Mouse (Mus musculus) myocyte (in vitro differentiated cells): ENCODE measurements around the gene Dph2.

Experiments used
- E2F4 ChIP-seq: IDR thresholded peaks from one replicate; pipeline ENCODE4 v1.6.1; 2011; ENCODE audit warnings: mild to moderate bottlenecking, control low read depth, moderate library complexity; ENCODE audit not compliant: insufficient read depth
- MAX ChIP-seq: IDR thresholded peaks from one replicate; pipeline ENCODE4 v1.6.1; 2011; ENCODE audit warnings: low read depth, mild to moderate bottlenecking, control low read depth
- MYOD1 ChIP-seq, 3 experiments: IDR thresholded peaks; one replicate each; pipeline ENCODE4 v1.6.1; 2011; ENCODE audit warnings: control low read depth in 2 of 3, low read depth in 2 of 3, mild to moderate bottlenecking in 2 of 3, moderate library complexity in 1 of 3; ENCODE audit not compliant: insufficient read length in 2 of 3, control insufficient read depth in 1 of 3
- MYOG ChIP-seq, 3 experiments: IDR thresholded peaks; one replicate each; pipeline ENCODE4 v1.6.1; 2011; ENCODE audit warnings: control low read depth in 2 of 3, low read depth in 2 of 3, mild to moderate bottlenecking in 2 of 3; ENCODE audit not compliant: insufficient read length in 2 of 3, control insufficient read depth in 1 of 3, insufficient read depth in 1 of 3
- POLR2A ChIP-seq: IDR thresholded peaks from one replicate; pipeline ENCODE4 v1.6.1; 2011; ENCODE audit warnings: low read depth, mild to moderate bottlenecking, control low read depth, moderate library complexity; ENCODE audit not compliant: insufficient read length
- POLR2AphosphoS2 ChIP-seq: IDR thresholded peaks from one replicate; pipeline ENCODE4 v1.6.1; 2011; ENCODE audit warnings: low read depth, control low read depth; ENCODE audit not compliant: insufficient read length
- REST ChIP-seq: IDR thresholded peaks from one replicate; pipeline ENCODE4 v1.6.1; 2011; ENCODE audit warnings: mild to moderate bottlenecking, control low read depth, moderate library complexity; ENCODE audit not compliant: insufficient read depth, insufficient read length
- TCF12 ChIP-seq: IDR thresholded peaks from one replicate; pipeline ENCODE4 v1.6.1; 2011; ENCODE audit warnings: mild to moderate bottlenecking, control low read depth; ENCODE audit not compliant: poor library complexity, insufficient read depth, severe bottlenecking
- USF1 ChIP-seq: IDR thresholded peaks from one replicate; pipeline ENCODE4 v1.6.1; 2011; ENCODE audit warnings: low read depth, mild to moderate bottlenecking, control low read depth, moderate library complexity

DNA sequence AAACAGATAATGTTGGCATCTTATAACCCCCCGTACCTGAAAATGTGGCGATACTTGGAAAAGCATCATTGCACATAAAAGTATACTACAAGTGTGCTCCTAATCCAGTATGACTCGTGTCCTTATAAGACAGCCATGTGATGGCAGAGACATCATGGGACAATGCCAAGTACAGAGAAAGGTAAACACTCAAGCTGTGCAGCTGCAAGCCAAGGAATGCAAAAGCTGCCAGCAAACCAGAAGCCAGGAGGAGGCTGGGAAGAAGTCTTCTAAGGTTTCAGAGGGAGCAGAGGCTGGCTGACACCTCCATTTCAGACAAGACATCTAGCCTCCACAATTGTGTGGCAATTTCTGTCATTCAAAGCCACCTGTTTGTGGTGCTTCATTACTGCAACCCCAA, 14.4 kb upstream of the Dph2 start:
- TF ChIP-seq TCF12 (no peak), POLR2A (no peak), POLR2AphosphoS2 (no peak), MYOD1 (IDR thresholded peaks at IDR 0.05; ENCODE audit: control insufficient read depth in 1 of 3, insufficient read length in 2 of 3, low read depth in 2 of 3) (no peak), MYOG (IDR thresholded peaks at IDR 0.05; ENCODE audit: control insufficient read depth in 1 of 3, insufficient read depth in 1 of 3, insufficient read length in 2 of 3, low read depth in 2 of 3) (no peak), MAX (no peak), USF1 (no peak), REST (no peak), E2F4 (no peak)
